Mouse (Mus musculus) yolk sac, embryonic 10.5 days (tissue): ENCODE results near the gene Vti1b.
"Not testable (repeated sequence)": the region's sequence is repeated elsewhere in the genome, so short reads cannot be mapped to it uniquely, and the experiment has no call there.

Source experiments
- DNase-seq: peaks from one replicate; pipeline ENCODE4 v3.0.0-alpha.2; 2017; ENCODE audit warnings: low spot score

The Vti1b gene

GRCm38 (mm10) chr12:79172019-79172941 lies at the start of gene Vti1b:
TSS of gene Vti1b (minus strand) at chr12:79172667.
- DNase-seq, result peak; percentile 95

DNA sequence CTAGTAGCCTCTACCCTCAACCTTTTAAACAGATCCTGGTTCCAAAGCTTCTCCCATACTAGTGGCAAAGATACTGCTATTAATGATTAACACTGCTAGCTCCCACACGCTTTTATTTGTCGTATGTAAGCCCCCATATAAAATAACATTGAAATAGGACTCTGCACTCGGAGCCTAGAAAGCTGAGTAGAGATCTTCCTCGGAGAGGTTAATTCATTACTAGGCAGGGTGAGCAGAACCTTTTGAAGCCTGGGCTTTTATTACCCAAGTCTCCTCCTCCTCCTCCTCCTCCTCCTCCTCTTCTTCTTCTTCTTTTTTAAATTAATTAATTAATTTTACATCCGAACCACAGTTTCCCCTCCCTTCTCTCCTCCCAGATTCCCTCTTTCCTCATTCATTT lies 45.0 kb upstream of the Vti1b start:
- DNase-seq, result no peak

DNA sequence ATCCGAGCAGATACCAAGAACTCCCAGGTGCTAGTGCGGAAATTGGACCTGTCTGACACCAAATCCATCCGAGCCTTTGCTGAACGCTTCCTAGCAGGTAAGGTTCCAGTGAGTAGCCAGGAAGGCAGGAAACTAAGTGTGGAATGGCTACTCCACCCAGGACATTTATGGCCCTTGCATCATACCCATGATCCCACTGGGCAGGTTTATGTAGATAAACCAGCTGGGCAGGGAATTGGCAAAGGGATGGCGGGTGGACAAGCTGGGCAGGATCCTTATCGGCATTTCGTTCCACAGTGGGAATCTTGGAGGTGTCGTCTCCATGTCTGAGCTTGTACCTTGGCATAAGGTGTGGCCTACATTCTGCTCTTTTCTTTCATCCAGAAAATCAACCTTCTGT lies 39.0 kb upstream of the Vti1b start:
- DNase-seq, result no peak

- DNase-seq, result peak; percentile 33
Measured at GRCm38 (mm10) chr12:79208703-79209464, 36.4 kb upstream of the Vti1b start, which contains the start of gene Rdh12. TSS of gene Rdh12 (plus strand) at chr12:79208914.

DNA sequence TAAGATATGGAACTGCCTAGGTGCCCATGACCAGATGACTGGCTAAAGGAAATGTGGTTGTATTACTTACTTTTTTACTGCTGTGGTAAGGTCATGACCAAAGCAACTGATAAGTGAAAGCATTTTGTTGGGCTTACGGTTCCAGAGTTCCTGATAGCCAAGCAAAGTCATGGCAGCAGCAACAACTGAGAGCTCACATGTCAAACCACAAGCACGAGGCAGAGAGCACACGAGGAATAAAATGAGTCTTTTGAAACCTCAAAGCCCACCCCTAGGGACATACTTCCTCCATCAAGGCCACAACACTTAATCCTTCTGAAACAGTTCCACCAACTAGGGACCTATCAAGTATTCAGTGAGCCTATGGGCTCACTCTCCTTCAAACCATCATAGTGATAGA lies 29.4 kb upstream of the Vti1b start:
- no peak for DNase-seq

DNA sequence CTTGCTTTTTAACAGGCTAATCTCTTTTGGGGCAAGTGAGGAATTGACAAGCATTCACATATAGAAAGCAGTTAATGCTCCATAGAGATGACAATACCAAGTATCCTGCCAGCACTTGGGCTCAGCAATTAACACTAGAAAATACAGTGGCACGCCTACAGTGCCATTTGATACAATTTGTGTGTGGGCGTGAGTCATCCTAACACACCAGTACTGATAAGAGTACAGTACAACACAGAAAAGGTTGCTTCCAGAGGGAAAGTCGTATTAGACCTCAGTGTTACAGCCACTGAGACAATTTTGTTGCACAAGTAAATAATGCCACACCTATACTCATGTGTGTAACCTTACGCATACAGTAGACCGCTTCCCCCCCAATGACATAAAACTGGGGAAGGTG lies 24.6 kb upstream of the Vti1b start:
- DNase-seq, result no peak

DNA sequence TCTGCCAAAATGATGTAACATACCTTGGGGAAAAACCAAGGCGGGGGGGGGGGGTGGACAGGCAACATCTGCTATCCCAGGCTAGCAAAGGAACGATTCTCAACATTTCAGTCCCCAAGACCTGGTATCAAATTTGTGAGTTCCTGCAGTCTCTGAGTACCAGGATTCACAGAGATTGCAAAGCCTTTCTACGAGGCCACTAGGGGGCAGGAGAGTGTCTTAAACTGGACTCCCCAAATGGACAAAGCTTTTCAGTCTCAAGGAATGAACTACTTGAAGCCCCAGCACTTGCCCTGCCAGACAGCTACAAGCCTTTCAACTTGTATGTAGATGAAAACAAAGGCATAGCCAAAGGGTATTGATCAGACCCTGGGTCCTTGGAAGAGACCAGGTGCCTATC lies 21.0 kb upstream of the Vti1b start:
- DNase-seq, result peak; percentile 48

DNA sequence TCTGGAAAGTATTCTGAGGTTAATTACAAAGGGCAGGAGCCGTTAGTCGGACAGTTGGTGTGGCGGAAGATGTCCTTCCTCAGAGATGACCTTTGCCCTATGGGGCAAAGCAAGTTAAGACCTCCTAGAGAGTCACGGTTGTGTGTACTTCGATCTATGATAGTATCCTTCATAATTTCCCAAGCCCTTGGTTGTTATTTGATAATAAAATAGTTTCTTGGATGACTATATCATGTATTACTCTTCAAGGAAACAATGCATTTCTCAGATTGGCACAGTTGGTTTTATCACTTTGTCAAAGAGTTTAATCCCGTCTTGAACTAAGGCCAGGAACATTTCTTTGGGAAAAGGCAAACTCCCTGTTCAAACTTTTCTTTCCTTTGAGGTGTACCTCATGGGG lies 19.7 kb upstream of the Vti1b start, which contains the start of gene Rdh11:
Gene Rdh11 (minus strand): TSS at position 101 of the 400 bp plus-strand sequence.
- DNase-seq, result no peak

- DNase-seq, result peak; percentile 84
Measured at GRCm38 (mm10) chr12:79191701-79192100, 19.2 kb upstream of the Vti1b start.

DNA sequence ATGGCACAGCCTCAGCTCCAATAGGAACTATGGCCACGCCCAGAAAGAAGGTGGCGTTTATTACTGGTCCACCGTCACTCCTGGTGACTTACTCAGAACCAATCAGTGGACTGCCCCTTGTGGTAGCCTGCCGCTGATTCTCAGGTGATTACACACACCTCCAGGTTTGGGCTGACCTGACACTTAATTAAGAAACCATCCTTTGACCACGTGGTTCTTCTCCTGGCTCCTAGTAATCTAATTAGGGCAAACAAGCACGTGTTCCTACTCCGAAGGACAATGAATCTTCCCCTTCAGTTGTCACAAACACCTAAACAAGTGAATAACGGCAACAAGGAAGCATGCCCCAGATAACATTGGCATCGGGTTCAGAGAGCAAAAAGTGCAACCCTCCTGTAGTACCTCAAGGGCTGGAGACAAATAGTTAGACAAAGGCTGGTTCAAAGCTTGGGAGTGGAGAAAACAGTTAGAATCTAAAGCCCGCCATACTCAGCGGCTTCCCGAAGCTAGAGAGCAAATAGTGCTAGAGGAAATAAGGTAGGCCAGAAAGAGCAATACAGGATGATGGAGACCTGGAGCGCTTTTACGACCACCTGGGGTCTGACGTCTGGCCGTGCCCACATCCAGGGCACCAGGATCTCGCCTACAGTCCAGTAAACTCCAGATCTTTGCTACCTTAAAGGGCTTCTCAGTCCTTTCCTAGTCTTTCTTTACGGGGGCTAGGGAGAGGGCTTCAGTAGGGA lies 18.6 kb upstream of the Vti1b start:
- peak; percentile 79 for DNase-seq

DNA sequence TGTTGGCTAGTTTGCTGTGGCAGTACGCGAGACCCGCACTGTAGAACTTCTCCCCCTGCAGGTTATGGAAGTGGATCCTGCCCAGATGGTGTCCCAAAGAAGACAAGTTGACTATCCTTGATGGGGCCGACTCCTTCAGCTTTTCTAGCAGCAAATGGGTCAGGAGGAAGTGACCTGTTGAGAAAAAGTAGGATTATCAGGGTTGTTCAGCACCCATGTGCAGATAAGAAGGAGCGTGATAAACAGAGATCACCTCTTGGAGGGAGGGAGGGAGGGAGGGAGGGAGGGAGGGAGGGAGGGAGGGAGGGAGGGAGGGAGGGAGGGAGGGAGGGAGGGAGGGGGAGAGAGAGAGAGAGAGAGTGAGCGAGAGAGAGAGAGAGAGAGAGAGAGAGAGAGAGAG lies 12.7 kb upstream of the Vti1b start:
- not testable (repeated sequence) for DNase-seq

DNA sequence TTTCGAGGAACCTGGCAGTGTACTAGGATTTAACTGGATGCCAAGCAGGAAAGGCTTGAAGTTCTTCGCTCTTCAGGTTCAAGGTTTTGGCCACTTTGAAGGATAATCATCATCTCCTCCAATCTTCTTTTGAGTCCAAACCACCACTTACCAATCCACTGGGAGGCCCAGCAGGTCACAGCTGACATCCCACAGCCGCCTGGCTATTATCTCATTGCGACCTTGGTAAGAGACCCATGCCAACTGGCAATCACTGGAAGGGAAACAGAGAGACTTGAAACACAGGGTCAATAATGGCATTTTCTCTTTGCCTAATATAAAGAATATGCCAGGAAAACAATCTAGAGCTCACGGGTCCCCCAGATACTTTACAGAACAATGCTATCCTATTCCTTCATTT lies 3.5 kb upstream of the Vti1b start:
- no peak for DNase-seq

DNA sequence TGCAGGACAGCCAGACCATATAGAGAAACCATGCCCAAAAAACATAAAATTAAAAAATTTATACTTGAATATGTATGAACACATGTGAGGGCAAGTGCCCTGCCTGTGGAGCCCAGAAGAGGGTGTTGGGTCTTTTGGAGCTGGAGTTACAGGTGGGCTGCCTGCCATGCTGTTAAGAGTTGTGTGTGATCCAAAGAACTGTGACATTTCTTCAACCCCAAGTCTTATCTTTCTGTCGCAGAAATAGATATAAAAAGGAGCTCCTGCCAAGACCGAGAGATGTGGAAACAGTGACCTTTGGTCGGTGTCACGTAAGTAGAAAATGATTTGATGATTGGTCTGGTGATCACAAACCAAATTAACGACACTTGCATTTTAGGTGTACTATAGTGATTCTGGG lies 1.3 kb upstream of the Vti1b start:
- no peak for DNase-seq

GRCm38 (mm10) chr12:79171269-79171995 lies 1.0 kb downstream of the Vti1b start:
- no peak for DNase-seq

DNA sequence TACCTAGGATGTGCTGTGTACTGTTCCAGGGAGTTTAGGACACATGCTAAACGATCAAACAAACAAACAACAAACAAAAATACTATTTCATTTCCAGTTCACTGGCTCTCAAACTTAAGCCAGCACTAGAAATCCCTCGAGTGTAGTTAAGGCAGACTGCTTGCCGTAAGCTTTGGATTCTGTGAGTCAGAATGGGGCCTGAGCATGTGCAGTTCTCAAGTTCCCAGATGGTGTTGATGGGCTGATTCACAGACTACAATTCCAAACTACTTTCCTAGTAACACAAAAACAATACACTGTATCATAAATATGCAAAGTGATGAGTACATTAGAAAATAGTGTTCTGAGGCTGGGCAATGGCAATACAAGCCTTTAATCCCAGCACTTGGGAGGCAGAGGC lies 2.0 kb downstream of the Vti1b start:
- no peak for DNase-seq

DNA sequence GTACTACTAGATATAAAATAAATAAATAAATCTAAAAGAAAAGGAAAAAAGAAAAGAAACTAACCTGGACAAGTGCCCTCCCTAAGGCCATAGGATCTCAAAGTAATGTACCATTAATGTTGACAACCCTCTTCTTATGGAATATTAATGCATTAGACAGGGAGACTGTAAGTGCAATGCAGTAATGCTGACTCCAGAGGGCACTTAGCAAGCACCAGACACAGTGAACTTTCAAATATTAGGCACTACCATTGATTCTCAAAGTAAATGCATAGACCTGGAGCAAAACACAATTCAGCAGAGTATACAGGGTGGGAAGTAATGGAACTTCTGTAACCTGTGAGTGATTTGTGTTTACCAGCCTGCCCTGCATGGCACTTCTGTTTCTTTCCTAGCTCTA lies 3.3 kb downstream of the Vti1b start:
- no peak for DNase-seq

GRCm38 (mm10) chr12:79162876-79163275 lies 9.6 kb downstream of the Vti1b start:
- DNase-seq, result no peak

- DNase-seq, result no peak
Measured at GRCm38 (mm10) chr12:79149653-79150052, 22.8 kb downstream of the Vti1b start.

DNA sequence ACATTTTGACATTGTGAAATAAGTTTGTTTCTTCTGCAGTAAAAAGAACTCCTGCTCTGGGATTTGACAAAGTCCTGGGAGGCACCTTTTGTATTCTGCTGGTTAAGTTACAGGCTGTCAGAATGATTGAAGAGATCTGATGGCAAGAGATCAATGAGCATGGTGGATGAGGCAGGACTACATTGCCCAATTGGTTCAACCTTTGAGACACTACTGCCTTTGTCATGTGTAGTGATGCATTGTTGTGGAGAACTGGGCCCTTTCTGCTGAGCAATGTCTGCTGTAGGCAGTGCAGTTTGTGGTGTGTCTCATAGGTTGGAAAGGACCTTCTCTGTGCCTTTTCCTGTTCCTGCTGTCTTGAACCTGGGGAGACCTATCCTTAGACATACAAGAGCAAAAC lies 31.1 kb downstream of the Vti1b start:
- DNase-seq, result no peak

DNA sequence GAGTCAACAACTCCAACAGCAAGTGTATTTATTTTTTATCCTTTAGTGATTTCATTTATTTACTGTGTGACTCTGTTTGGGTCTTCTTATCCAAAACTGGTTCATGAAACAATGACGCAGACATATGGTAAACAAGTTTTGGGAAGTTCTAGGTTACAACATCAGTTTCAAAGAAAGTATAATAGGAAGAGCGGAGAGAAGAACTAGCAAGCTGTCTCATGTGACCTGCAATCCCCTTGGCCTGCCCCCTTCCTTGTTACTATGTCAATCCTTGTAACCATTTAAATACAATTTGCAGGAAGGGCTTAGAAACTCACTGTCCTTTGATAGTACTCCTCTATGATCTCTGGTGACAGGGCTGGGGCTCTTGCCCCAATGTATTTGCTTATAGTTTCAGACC lies 31.7 kb downstream of the Vti1b start:
- DNase-seq, result no peak

GRCm38 (mm10) chr12:79139417-79139816 lies 33.0 kb downstream of the Vti1b start:
- DNase-seq, result no peak

DNA sequence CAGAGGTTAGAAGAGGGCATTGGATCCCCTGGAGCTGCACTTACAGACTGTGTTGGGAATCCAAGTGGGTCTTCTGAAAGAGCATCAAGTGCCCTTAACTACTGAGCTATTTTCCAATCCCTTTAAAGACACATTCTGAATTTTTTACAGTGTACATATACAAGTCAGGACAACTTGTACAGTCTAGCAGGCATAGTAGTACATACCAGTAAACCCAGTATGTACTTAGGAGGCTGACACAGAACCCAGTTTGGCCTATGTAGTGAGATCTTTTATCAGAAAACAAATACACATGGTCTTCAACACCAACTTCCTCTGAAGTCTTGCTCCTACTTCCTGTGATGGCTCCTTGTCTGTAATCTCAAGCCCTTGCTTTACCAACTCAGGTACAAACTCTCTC lies 33.5 kb downstream of the Vti1b start:
- DNase-seq, result no peak
